Mouse (Mus musculus): ENCODE measurements around the gene Tm7sf3.
A peak's percentile ranks its signal among the peaks of the same experiment; 100 is the strongest.
"Not testable (repeated sequence)": the region's sequence is repeated elsewhere in the genome, so short reads cannot be mapped to it uniquely, and the experiment has no call there.

The Tm7sf3 gene

GRCm38 (mm10) chr6:146612736-146613135 is 29.9 kb downstream of the Tm7sf3 start:
- DNase-seq (ENCODE audit: low read depth, low spot score) = no peak
- H3K27me3 ChIP-seq (ENCODE audit: control insufficient read depth, insufficient read depth, low read length, poor library complexity, severe bottlenecking) = no peaks in the 10 kb centered on the region

GRCm38 (mm10) chr6:146611897-146612296 is 30.7 kb downstream of the Tm7sf3 start:
- no peak for DNase-seq (ENCODE audit: low read depth, low spot score)
- H3K27me3 ChIP-seq (ENCODE audit: control insufficient read depth, insufficient read depth, low read length, poor library complexity, severe bottlenecking) = no peaks in the 10 kb centered on the region
- no peaks in the 10 kb centered on the region for H3K36me3 ChIP-seq (ENCODE audit: control insufficient read depth, insufficient read depth, low read length, poor library complexity, severe bottlenecking)

More at GRCm38 (mm10) chr6:146612736-146613135, 29.9 kb downstream of the Tm7sf3 start:
- no peaks in the 10 kb centered on the region; the same call in 1 of the 2 replicates for H3K36me3 ChIP-seq (ENCODE audit: control insufficient read depth, insufficient read depth, low read length, poor library complexity, severe bottlenecking)

- no peak for DNase-seq (ENCODE audit: low read depth, low spot score)
- no peaks in the 10 kb centered on the region for H3K27me3 ChIP-seq (ENCODE audit: control insufficient read depth, insufficient read depth, low read length, poor library complexity, severe bottlenecking)
Observed at GRCm38 (mm10) chr6:146611385-146611784, 31.2 kb downstream of the Tm7sf3 start.

GRCm38 (mm10) chr6:146603651-146604050 is 39.0 kb downstream of the Tm7sf3 start:
- peaks cover 13% of the 10 kb centered on the region for H3K36me3 ChIP-seq (ENCODE audit: control insufficient read depth, insufficient read depth, low read length, poor library complexity, severe bottlenecking)
- no peaks in the 10 kb centered on the region for H3K27me3 ChIP-seq (ENCODE audit: control insufficient read depth, insufficient read depth, low read length, poor library complexity, severe bottlenecking)
- no peak for DNase-seq (ENCODE audit: low read depth, low spot score)

More at GRCm38 (mm10) chr6:146611385-146611784, 31.2 kb downstream of the Tm7sf3 start:
- no peaks in the 10 kb centered on the region for H3K36me3 ChIP-seq (ENCODE audit: control insufficient read depth, insufficient read depth, low read length, poor library complexity, severe bottlenecking)

- no peak for DNase-seq (ENCODE audit: low read depth, low spot score)
- H3K27me3 ChIP-seq (ENCODE audit: control insufficient read depth, insufficient read depth, low read length, poor library complexity, severe bottlenecking) = no peaks in the 10 kb centered on the region
- peaks cover 13% of the 10 kb centered on the region for H3K36me3 ChIP-seq (ENCODE audit: control insufficient read depth, insufficient read depth, low read length, poor library complexity, severe bottlenecking)
Observed at GRCm38 (mm10) chr6:146602601-146603000, 40.0 kb downstream of the Tm7sf3 start.

- H3K36me3 ChIP-seq (ENCODE audit: control insufficient read depth, insufficient read depth, low read length, poor library complexity, severe bottlenecking) = peaks cover 15% of the 10 kb centered on the region
- no peak for DNase-seq (ENCODE audit: low read depth, low spot score)
Observed at GRCm38 (mm10) chr6:146585134-146585533, 57.5 kb downstream of the Tm7sf3 start.

GRCm38 (mm10) chr6:146583366-146584046 is 59.1 kb downstream of the Tm7sf3 start:
- no peak for DNase-seq (ENCODE audit: low read depth, low spot score)
- peaks cover 13% of the 10 kb centered on the region for H3K36me3 ChIP-seq (ENCODE audit: control insufficient read depth, insufficient read depth, low read length, poor library complexity, severe bottlenecking)
- no peaks in the 10 kb centered on the region for H3K27me3 ChIP-seq (ENCODE audit: control insufficient read depth, insufficient read depth, low read length, poor library complexity, severe bottlenecking)

More at GRCm38 (mm10) chr6:146585134-146585533, 57.5 kb downstream of the Tm7sf3 start:
- H3K27me3 ChIP-seq (ENCODE audit: control insufficient read depth, insufficient read depth, low read length, poor library complexity, severe bottlenecking) = no peaks in the 10 kb centered on the region

GRCm38 (mm10) chr6:146580381-146580926 is 62.2 kb downstream of the Tm7sf3 start:
- Histone ChIP-seq H3K27me3 (ENCODE audit: control insufficient read depth, insufficient read depth, low read length, poor library complexity, severe bottlenecking) (no peaks in the 10 kb centered on the region), H3K36me3 (ENCODE audit: control insufficient read depth, insufficient read depth, low read length, poor library complexity, severe bottlenecking) (peaks cover 3% of the 10 kb centered on the region)
- DNase-seq (ENCODE audit: low read depth, low spot score) = peak; percentile 42

- Histone ChIP-seq H3K36me3 (ENCODE audit: control insufficient read depth, insufficient read depth, low read length, poor library complexity, severe bottlenecking) (no peaks in the 10 kb centered on the region), H3K27me3 (ENCODE audit: control insufficient read depth, insufficient read depth, low read length, poor library complexity, severe bottlenecking) (no peaks in the 10 kb centered on the region)
- DNase-seq (ENCODE audit: low read depth, low spot score) = peak; percentile 19
Observed at GRCm38 (mm10) chr6:146578586-146578985, 64.0 kb downstream of the Tm7sf3 start.

GRCm38 (mm10) chr6:146578111-146578531 is 64.5 kb downstream of the Tm7sf3 start:
- no peaks in the 10 kb centered on the region for H3K27me3 ChIP-seq (ENCODE audit: control insufficient read depth, insufficient read depth, low read length, poor library complexity, severe bottlenecking)
- H3K36me3 ChIP-seq (ENCODE audit: control insufficient read depth, insufficient read depth, low read length, poor library complexity, severe bottlenecking) = no peaks in the 10 kb centered on the region
- DNase-seq (ENCODE audit: low read depth, low spot score) = peak; percentile 67

- DNase-seq (ENCODE audit: low read depth, low spot score) = peak; percentile 99
- Histone ChIP-seq H3K36me3 (ENCODE audit: control insufficient read depth, insufficient read depth, low read length, poor library complexity, severe bottlenecking) (no peaks in the 10 kb centered on the region), H3K27me3 (ENCODE audit: control insufficient read depth, insufficient read depth, low read length, poor library complexity, severe bottlenecking) (no peaks in the 10 kb centered on the region)
Observed at GRCm38 (mm10) chr6:146577310-146578109, 65.1 kb downstream of the Tm7sf3 start, which contains the start of gene Ints13. Gene Ints13, minus strand, starts transcription at chr6:146577835.

- Histone ChIP-seq H3K36me3 (ENCODE audit: control insufficient read depth, insufficient read depth, low read length, poor library complexity, severe bottlenecking) (no peaks in the 10 kb centered on the region), H3K27me3 (ENCODE audit: control insufficient read depth, insufficient read depth, low read length, poor library complexity, severe bottlenecking) (no peaks in the 10 kb centered on the region)
- DNase-seq (ENCODE audit: low read depth, low spot score) = no peak
Observed at GRCm38 (mm10) chr6:146576903-146577302, 65.7 kb downstream of the Tm7sf3 start, which contains the start of gene Fgfr1op2. Gene Fgfr1op2, plus strand, starts transcription at chr6:146577203.

- Histone ChIP-seq H3K27me3 (ENCODE audit: control insufficient read depth, insufficient read depth, low read length, poor library complexity, severe bottlenecking) (no peaks in the 10 kb centered on the region), H3K36me3 (ENCODE audit: control insufficient read depth, insufficient read depth, low read length, poor library complexity, severe bottlenecking) (0 out of 2 replicates have a peak, but pooled peaks cover 3% of the 10 kb centered on the region)
- DNase-seq (ENCODE audit: low read depth, low spot score) = no peak
Observed at GRCm38 (mm10) chr6:146572073-146572472, 70.6 kb downstream of the Tm7sf3 start.

- not testable (repeated sequence) for DNase-seq (ENCODE audit: low read depth, low spot score)
- H3K36me3 ChIP-seq (ENCODE audit: control insufficient read depth, insufficient read depth, low read length, poor library complexity, severe bottlenecking) = peaks cover 28% of the 10 kb centered on the region
Observed at GRCm38 (mm10) chr6:146562461-146562860, 80.2 kb downstream of the Tm7sf3 start.

More at GRCm38 (mm10) chr6:146562461-146562860, 80.2 kb downstream of the Tm7sf3 start:
- not testable (repeated sequence) for H3K27me3 ChIP-seq (ENCODE audit: control insufficient read depth, insufficient read depth, low read length, poor library complexity, severe bottlenecking)

Measured in splenic B cell, adult 2 months (primary cell).